In the genomic region with DNA sequence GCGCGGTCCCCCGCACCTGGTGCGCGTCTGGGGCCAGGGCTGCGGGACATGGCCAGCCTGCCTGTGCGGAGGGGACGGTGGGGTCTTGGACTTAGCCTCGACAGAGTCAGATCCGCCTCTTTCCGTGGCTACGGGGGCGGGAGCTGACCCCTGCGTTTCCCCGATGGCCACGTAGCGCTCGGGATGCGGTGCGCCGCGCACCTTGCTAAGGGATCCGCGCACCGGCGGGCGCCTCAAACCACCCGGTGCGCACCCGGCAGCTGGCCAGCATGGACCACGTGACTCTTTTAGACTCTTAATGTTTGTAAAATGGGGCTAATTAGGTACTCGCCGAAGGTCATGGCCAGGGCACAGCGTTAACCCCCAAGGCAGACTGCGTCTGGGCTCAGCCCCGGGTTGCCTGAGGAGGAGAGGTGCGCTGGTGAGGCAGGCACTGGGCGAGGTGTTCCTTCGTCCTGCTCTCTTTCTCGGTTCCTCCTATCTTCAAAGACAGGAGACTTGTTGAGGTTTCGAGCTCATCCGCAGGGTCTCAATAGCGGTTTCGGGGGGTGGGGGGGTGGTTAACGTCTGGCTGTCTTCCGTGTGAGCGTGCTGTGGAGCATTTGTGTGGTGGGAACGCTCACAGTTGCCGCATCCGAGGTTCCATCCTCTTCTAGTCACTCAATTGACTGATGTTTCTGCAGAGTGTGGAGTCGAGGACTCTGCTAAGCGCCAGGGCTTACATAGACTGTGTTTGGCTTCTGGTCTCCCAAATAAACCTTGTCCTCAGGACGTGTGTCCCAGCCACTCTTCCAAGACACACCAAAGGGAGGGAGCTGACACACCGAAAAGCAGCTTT, we compare ENCODE assay signal across 8 mouse cellular contexts. TPM values are rescaled to one million over a fixed set of nuclear protein-coding genes. Genes with fewer than 3 reads are reported as not detected.
DNase-seq lines count a peak whose midpoint lies in the region; ATAC-seq and TF ChIP-seq lines count a peak whose summit lies in the region.

No protein-coding gene starts in this region.

- H3K9ac ChIP-seq in kidney, postnatal 0 days (ENCODE audit: low read depth, low read length) = no peak overlapping the region
- H3K9ac ChIP-seq in forebrain, postnatal 0 days = peak overlapping the region; percentile 63
- peak overlapping the region; percentile 40 for H3K9ac ChIP-seq in intestine, embryonic 15.5 days
- H3K9ac ChIP-seq in stomach, embryonic 16.5 days (ENCODE audit: low read length) = peak overlapping the region; percentile 56

- WGBS in kidney, postnatal 0 days = 2% methylated on average over 54 of the region's 54 CpGs
- WGBS in forebrain, postnatal 0 days = 2% methylated on average over 54 of the region's 54 CpGs
- WGBS in intestine, embryonic 15.5 days = 2% methylated on average over 54 of the region's 54 CpGs
- 3% methylated on average over 54 of the region's 54 CpGs for WGBS in stomach, embryonic 16.5 days

- no peaks in the 10 kb centered on the region for H3K36me3 ChIP-seq in kidney, postnatal 0 days (ENCODE audit: insufficient read depth, low read length)
- H3K36me3 ChIP-seq in forebrain, postnatal 0 days (ENCODE audit: insufficient read depth) = no peaks in the 10 kb centered on the region
- H3K36me3 ChIP-seq in intestine, embryonic 15.5 days = no peaks in the 10 kb centered on the region
- H3K36me3 ChIP-seq in stomach, embryonic 16.5 days (ENCODE audit: control insufficient read depth, insufficient read depth, low read length) = no peaks in the 10 kb centered on the region

- peaks cover 45% of the 10 kb centered on the region for H3K27me3 ChIP-seq in kidney, postnatal 0 days (ENCODE audit: insufficient read depth, low read length)
- peaks cover 13% of the 10 kb centered on the region for H3K27me3 ChIP-seq in forebrain, postnatal 0 days (ENCODE audit: insufficient read depth, low read length)
- peaks cover 45% of the 10 kb centered on the region for H3K27me3 ChIP-seq in intestine, embryonic 15.5 days (replicated peaks)
- peaks cover 36% of the 10 kb centered on the region for H3K27me3 ChIP-seq in stomach, embryonic 16.5 days (ENCODE audit: control insufficient read depth, insufficient read depth, low read length)

- H3K9me3 ChIP-seq in kidney, postnatal 0 days (replicated peaks; ENCODE audit: low read length) = 0 out of 2 replicates have a peak, but pooled peaks cover 6% of the 10 kb centered on the region
- H3K9me3 ChIP-seq in forebrain, postnatal 0 days (ENCODE audit: low read length) = no peaks in the 10 kb centered on the region
- no peaks in the 10 kb centered on the region for H3K9me3 ChIP-seq in intestine, embryonic 15.5 days
- no peaks in the 10 kb centered on the region for H3K9me3 ChIP-seq in stomach, embryonic 16.5 days (replicated peaks; ENCODE audit: control insufficient read depth, low read length)

- H3K4me1 ChIP-seq in kidney, postnatal 0 days (replicated peaks; ENCODE audit: insufficient read depth, low read length) = 0 out of 2 replicates have a peak, but pooled peaks cover 6% of the 10 kb centered on the region
- no peaks in the 10 kb centered on the region for H3K4me1 ChIP-seq in brown adipose tissue, adult 24 weeks (ENCODE audit: control insufficient read depth, insufficient read depth, insufficient read length, low read length)
- no peaks in the 10 kb centered on the region for H3K4me1 ChIP-seq in forebrain, postnatal 0 days (ENCODE audit: insufficient read depth)
- H3K4me1 ChIP-seq in intestine, embryonic 15.5 days (replicated peaks) = peaks cover 16% of the 10 kb centered on the region
- H3K4me1 ChIP-seq in stomach, embryonic 16.5 days (ENCODE audit: control insufficient read depth, insufficient read depth, low read length) = peaks cover 9% of the 10 kb centered on the region

- peak overlapping the region; percentile 53 for H3K4me3 ChIP-seq in kidney, postnatal 0 days (replicated peaks; ENCODE audit: low read depth, low read length)
- H3K4me3 ChIP-seq in brown adipose tissue, adult 24 weeks (ENCODE audit: insufficient read depth, low read depth, low read length) = peak overlapping the region; percentile 60
- peak overlapping the region; percentile 64 for H3K4me3 ChIP-seq in forebrain, postnatal 0 days (ENCODE audit: low read depth, low read length)
- H3K4me3 ChIP-seq in intestine, embryonic 15.5 days (replicated peaks) = peak overlapping the region; percentile 56
- H3K4me3 ChIP-seq in stomach, embryonic 16.5 days (replicated peaks; ENCODE audit: low read length) = peak overlapping the region; percentile 55

- no peak for TF ChIP-seq CTCF in kidney, postnatal 0 days (IDR thresholded peaks at IDR 0.05; ENCODE audit: low read depth)
- no peak for TF ChIP-seq CTCF in forebrain, postnatal 0 days (IDR thresholded peaks at IDR 0.05; ENCODE audit: low read depth)

- no peak overlapping the region for H3K27ac ChIP-seq in kidney, postnatal 0 days
- no peak overlapping the region for H3K27ac ChIP-seq in brown adipose tissue, adult 24 weeks (replicated peaks; ENCODE audit: low read depth, low read length)
- H3K27ac ChIP-seq in forebrain, postnatal 0 days (ENCODE audit: low read depth, low read length) = no peak overlapping the region
- no peak overlapping the region for H3K27ac ChIP-seq in intestine, embryonic 15.5 days
- H3K27ac ChIP-seq in stomach, embryonic 16.5 days (ENCODE audit: low read length) = no peak overlapping the region

- peak overlapping the region; percentile 94 for H3K4me2 ChIP-seq in kidney, postnatal 0 days (ENCODE audit: low read length)
- peak overlapping the region; percentile 95 for H3K4me2 ChIP-seq in forebrain, postnatal 0 days (ENCODE audit: low read depth)
- peak overlapping the region; percentile 96 for H3K4me2 ChIP-seq in intestine, embryonic 15.5 days (replicated peaks)
- peak overlapping the region; percentile 94 for H3K4me2 ChIP-seq in stomach, embryonic 16.5 days (ENCODE audit: low read depth, low read length)

- peak; percentile 25; the same call in 1 of the 2 replicates for ATAC-seq in kidney, postnatal 0 days (replicated peaks; ENCODE audit: low FRiP score, low read depth)
- ATAC-seq in forebrain, postnatal 0 days = no peak
- ATAC-seq in intestine, embryonic 15.5 days = peak; percentile 18; the same call in 1 of the 2 replicates
- 0 out of 2 replicates have a peak, but pooled peaks have one; percentile 14 for ATAC-seq in megakaryocyte progenitor cell, adult 5-6 weeks (replicated peaks; ENCODE audit: poor library complexity)
- no peak for ATAC-seq in stomach, embryonic 16.5 days (ENCODE audit: insufficient read depth, low FRiP score)

- DNase-seq in kidney, postnatal 0 days (ENCODE audit: low spot score) = no peak
- DNase-seq in kidney, postnatal 14 days = no peak
- peak; percentile 29 for DNase-seq in forebrain, postnatal 0 days
- DNase-seq in gastrocnemius, postnatal 25 days = no peak

RNA-seq across cellular contexts. Expression of a gene that starts 3.2 kb away (rescaled TPM):
- polyA plus RNA-seq in kidney, postnatal 0 days (2015; fragmentation: Nextera tagmentation; extraction: Ambion mirVana) = 0.19 and 0.34 TPM in 2 replicates
- 1.1 and 1.8 TPM in 2 replicates for polyA plus RNA-seq in brown adipose tissue, adult 24 weeks (2012; ENCODE audit: insufficient read depth, insufficient read length, missing spikeins)
- total RNA-seq in forebrain, postnatal 0 days (2014; rRNA removed) = 9.0 and 12.4 TPM in 2 replicates
- 1.7 and 3.0 TPM in 2 replicates for polyA plus RNA-seq in forebrain, postnatal 0 days (2015; fragmentation: Nextera tagmentation; extraction: Ambion mirVana)
- polyA plus RNA-seq in intestine, embryonic 15.5 days (2015; fragmentation: Nextera tagmentation; extraction: Ambion mirVana) = 0.89 and 1.3 TPM in 2 replicates
- total RNA-seq in megakaryocyte progenitor cell, adult 5-6 weeks (2015) = 0.35 TPM in 1 of 2 replicates, not detected in the other
- 0.30 TPM in 1 of 2 replicates, not detected in the other for total RNA-seq in megakaryocyte progenitor cell, adult 5-6 weeks (2017)
- polyA plus RNA-seq in stomach, embryonic 16.5 days (2015; fragmentation: Nextera tagmentation; extraction: Ambion mirVana) = 0.12 and 0.30 TPM in 2 replicates
- 1 to 10 TPM in 1 of 2 experiments, under 1 TPM in 1; 0.97 to 4.5 TPM for total RNA-seq in gastrocnemius, postnatal 25 days (2021)

Comparison
In these comparisons a context has a peak if more than half of its experiments do, and no peak if none do; other contexts are left out.
1. ATAC-seq: peak in kidney, postnatal 0 days (single experiment), intestine, embryonic 15.5 days (single experiment) and megakaryocyte progenitor cell, adult 5-6 weeks (single experiment); none in forebrain, postnatal 0 days (single experiment) and stomach, embryonic 16.5 days (single experiment).
2. Peak in every context shown above with its lines, with median percentiles within 50 percentile points of each other: H3K4me2 ChIP-seq and H3K4me3 ChIP-seq.